Mouse (Mus musculus): ENCODE measurements around the gene Tnfaip3. TPM values are rescaled to one million over a fixed set of nuclear protein-coding genes. Genes with fewer than 3 reads are reported as not detected.

The Tnfaip3 gene
- polyA plus RNA-seq, 1 experiment from 2014 or later, result 2.5 TPM

DNA sequence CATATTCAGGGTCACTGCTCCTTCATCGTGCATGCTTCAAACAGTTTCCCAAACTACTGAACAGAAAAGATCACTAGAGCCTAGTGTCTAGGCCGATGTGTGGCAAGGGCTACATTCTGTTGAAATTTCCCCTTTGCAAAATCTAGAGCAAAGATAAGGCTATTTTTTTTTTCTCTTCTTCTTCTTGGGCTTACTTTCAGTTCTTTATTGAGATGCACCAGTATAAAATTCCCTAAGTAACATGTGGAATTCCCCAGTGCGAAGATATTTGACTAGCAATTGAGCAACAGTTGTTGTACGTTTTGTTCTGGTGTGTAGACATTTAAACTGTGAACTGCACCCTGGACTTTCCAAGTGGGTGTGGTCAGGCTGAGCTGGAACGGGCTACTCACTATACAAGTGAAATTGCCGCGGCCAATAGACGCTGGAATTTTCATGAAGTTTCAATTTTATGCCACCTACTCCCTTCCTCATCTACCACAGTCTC lies 6.2 kb downstream of the Tnfaip3 start:
- no peaks in the 10 kb centered on the region for H3K4me1 ChIP-seq (ENCODE audit: control insufficient read depth, insufficient read depth, low read length)
- no peak overlapping the region for H3K4me2 ChIP-seq (ENCODE audit: low read depth)
- no peaks in the 10 kb centered on the region for H3K27me3 ChIP-seq (ENCODE audit: control insufficient read depth, insufficient read depth, low read length)
- DNase-seq (ENCODE audit: low spot score) (no peak), ATAC-seq (ENCODE audit: insufficient read depth, low FRiP score, low TSS enrichment) (no peak)
- 76% methylated on average over 8 of the region's 8 CpGs for WGBS
- no peak overlapping the region for H3K27ac ChIP-seq (ENCODE audit: low read depth, low read length)
- no peaks in the 10 kb centered on the region for H3K9me3 ChIP-seq (ENCODE audit: control insufficient read depth, low read length)
- no peaks in the 10 kb centered on the region for H3K36me3 ChIP-seq (ENCODE audit: control insufficient read depth, insufficient read depth, low read length)
- H3K9ac ChIP-seq (ENCODE audit: low read length), result no peak overlapping the region
- H3K4me3 ChIP-seq (ENCODE audit: low read depth, low read length), result no peak overlapping the region

DNA sequence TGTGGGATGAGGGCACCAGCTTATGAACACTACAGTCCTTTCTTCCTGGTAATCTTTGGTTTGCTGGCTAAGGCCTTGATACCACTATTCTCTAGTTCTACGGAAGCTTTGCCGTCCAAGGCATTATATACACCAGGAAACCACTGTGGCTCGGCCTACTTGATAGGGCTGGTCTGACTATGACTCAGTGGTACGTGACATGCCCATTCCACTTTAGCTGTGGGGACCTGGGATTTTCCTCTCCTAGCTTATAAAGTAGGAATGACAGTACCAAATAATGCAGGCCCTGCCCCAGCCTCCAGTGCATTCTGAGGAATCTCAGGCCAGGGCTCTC lies 6.9 kb downstream of the Tnfaip3 start:
- ATAC-seq (ENCODE audit: insufficient read depth, low FRiP score, low TSS enrichment) (no peak), DNase-seq (ENCODE audit: low spot score) (no peak)
- Histone ChIP-seq H3K9ac (ENCODE audit: low read length) (no peak overlapping the region), H3K4me3 (ENCODE audit: low read depth, low read length) (no peak overlapping the region), H3K27ac (ENCODE audit: low read depth, low read length) (no peak overlapping the region), H3K4me2 (ENCODE audit: low read depth) (no peak overlapping the region), H3K9me3 (ENCODE audit: control insufficient read depth, low read length) (no peaks in the 10 kb centered on the region), H3K27me3 (ENCODE audit: control insufficient read depth, insufficient read depth, low read length) (no peaks in the 10 kb centered on the region), H3K36me3 (ENCODE audit: control insufficient read depth, insufficient read depth, low read length) (no peaks in the 10 kb centered on the region), H3K4me1 (ENCODE audit: control insufficient read depth, insufficient read depth, low read length) (no peaks in the 10 kb centered on the region)
- WGBS, result 96% methylated on average over 4 of the region's 4 CpGs

GRCm38 (mm10) chr10:19007897-19008606 lies 7.4 kb downstream of the Tnfaip3 start:
- Histone ChIP-seq H3K27me3 (ENCODE audit: control insufficient read depth, insufficient read depth, low read length) (no peaks in the 10 kb centered on the region), H3K9me3 (ENCODE audit: control insufficient read depth, low read length) (no peaks in the 10 kb centered on the region), H3K36me3 (ENCODE audit: control insufficient read depth, insufficient read depth, low read length) (no peaks in the 10 kb centered on the region), H3K4me1 (ENCODE audit: control insufficient read depth, insufficient read depth, low read length) (no peaks in the 10 kb centered on the region), H3K4me2 (ENCODE audit: low read depth) (no peak overlapping the region), H3K9ac (ENCODE audit: low read length) (no peak overlapping the region), H3K4me3 (ENCODE audit: low read depth, low read length) (no peak overlapping the region), H3K27ac (ENCODE audit: low read depth, low read length) (no peak overlapping the region)
- DNase-seq (ENCODE audit: low spot score), result no peak
- 82% methylated on average over 8 of the region's 8 CpGs for WGBS
- no peak for ATAC-seq (ENCODE audit: insufficient read depth, low FRiP score, low TSS enrichment)

DNA sequence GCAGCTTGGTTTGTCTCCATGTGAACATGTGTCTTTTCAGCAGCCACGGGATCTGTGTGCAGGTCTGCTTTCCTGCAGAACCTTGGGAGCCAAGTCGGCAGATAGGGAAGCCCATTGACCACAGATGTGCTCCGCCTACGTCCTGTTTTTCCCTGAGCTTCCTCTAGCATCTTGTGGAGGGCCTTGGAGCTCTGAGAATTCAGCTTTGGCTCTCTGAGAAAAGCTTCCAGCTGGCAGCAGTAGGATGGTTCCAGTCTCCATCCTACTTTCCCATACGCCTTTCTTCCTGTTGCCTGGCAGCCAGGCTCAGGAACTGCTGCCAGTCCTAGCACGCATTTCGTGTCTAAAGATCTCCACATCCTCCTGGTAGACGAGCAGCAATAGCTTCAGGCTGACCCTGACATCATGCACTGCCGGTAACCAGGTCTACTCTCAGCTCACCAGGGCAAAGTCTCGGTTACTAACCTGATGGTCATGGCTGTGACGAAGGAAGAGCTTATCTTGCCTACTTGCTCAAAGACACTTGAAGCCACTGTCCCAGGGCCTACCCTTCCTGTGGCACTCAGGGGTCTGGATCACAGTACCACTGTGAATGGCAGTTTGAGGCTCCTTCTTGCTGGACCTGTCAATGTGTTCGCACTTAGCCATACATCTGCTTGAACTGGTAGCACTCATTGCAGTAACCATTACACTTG lies 13.2 kb downstream of the Tnfaip3 start:
- no peak for ATAC-seq (ENCODE audit: insufficient read depth, low FRiP score, low TSS enrichment)
- 93% methylated on average over 12 of the region's 12 CpGs for WGBS

DNA sequence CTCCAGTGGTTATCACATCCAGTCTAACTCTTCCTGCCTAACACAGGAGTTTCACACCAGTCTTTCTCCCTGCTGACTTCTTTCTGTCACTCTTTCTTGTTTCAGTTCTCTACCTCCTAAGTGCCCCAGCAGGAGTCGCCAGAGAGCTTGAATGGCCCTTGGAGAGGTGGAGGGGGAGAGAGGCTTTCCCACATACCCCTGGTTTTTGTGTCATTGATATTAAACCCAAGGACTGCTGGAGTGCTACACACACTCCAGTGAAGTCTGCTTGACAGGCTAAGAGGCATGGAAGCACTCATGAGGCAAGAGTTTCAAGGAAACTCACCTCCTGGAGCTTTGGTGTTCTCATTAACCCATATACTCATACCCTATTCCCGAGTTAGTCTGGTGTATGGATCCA lies 16.0 kb downstream of the Tnfaip3 start:
- H3K9me3 ChIP-seq (ENCODE audit: control insufficient read depth, low read length), result no peaks in the 10 kb centered on the region
- no peak overlapping the region for H3K4me2 ChIP-seq (ENCODE audit: low read depth)
- DNase-seq (ENCODE audit: low spot score), result no peak
- WGBS, result 78% methylated on average over 2 of the region's 2 CpGs
- H3K27ac ChIP-seq (ENCODE audit: low read depth, low read length), result no peak overlapping the region
- no peak overlapping the region for H3K4me3 ChIP-seq (ENCODE audit: low read depth, low read length)
- no peak overlapping the region for H3K9ac ChIP-seq (ENCODE audit: low read length)
- ATAC-seq (ENCODE audit: insufficient read depth, low FRiP score, low TSS enrichment), result no peak
- H3K4me1 ChIP-seq (ENCODE audit: control insufficient read depth, insufficient read depth, low read length), result no peaks in the 10 kb centered on the region
- H3K27me3 ChIP-seq (ENCODE audit: control insufficient read depth, insufficient read depth, low read length), result no peaks in the 10 kb centered on the region
- H3K36me3 ChIP-seq (ENCODE audit: control insufficient read depth, insufficient read depth, low read length), result no peaks in the 10 kb centered on the region

More for the DNA sequence above, 13.2 kb downstream of the Tnfaip3 start:
- Histone ChIP-seq H3K4me1 (ENCODE audit: control insufficient read depth, insufficient read depth, low read length) (no peaks in the 10 kb centered on the region), H3K36me3 (ENCODE audit: control insufficient read depth, insufficient read depth, low read length) (no peaks in the 10 kb centered on the region), H3K27ac (ENCODE audit: low read depth, low read length) (no peak overlapping the region), H3K9me3 (ENCODE audit: control insufficient read depth, low read length) (no peaks in the 10 kb centered on the region), H3K27me3 (ENCODE audit: control insufficient read depth, insufficient read depth, low read length) (no peaks in the 10 kb centered on the region), H3K9ac (ENCODE audit: low read length) (no peak overlapping the region), H3K4me3 (ENCODE audit: low read depth, low read length) (no peak overlapping the region), H3K4me2 (ENCODE audit: low read depth) (no peak overlapping the region)
- DNase-seq (ENCODE audit: low spot score), result no peak

- no peaks in the 10 kb centered on the region for H3K4me1 ChIP-seq (ENCODE audit: control insufficient read depth, insufficient read depth, low read length)
- no peak overlapping the region for H3K27ac ChIP-seq (ENCODE audit: low read depth, low read length)
- no peak for ATAC-seq (ENCODE audit: insufficient read depth, low FRiP score, low TSS enrichment)
- no peak for DNase-seq (ENCODE audit: low spot score)
- H3K27me3 ChIP-seq (ENCODE audit: control insufficient read depth, insufficient read depth, low read length), result no peaks in the 10 kb centered on the region
- H3K4me2 ChIP-seq (ENCODE audit: low read depth), result no peak overlapping the region
- H3K9me3 ChIP-seq (ENCODE audit: control insufficient read depth, low read length), result no peaks in the 10 kb centered on the region
- no peak overlapping the region for H3K9ac ChIP-seq (ENCODE audit: low read length)
- H3K36me3 ChIP-seq (ENCODE audit: control insufficient read depth, insufficient read depth, low read length), result no peaks in the 10 kb centered on the region
- H3K4me3 ChIP-seq (ENCODE audit: low read depth, low read length), result no peak overlapping the region
Measured at GRCm38 (mm10) chr10:18996331-18996730, 19.1 kb downstream of the Tnfaip3 start.

DNA sequence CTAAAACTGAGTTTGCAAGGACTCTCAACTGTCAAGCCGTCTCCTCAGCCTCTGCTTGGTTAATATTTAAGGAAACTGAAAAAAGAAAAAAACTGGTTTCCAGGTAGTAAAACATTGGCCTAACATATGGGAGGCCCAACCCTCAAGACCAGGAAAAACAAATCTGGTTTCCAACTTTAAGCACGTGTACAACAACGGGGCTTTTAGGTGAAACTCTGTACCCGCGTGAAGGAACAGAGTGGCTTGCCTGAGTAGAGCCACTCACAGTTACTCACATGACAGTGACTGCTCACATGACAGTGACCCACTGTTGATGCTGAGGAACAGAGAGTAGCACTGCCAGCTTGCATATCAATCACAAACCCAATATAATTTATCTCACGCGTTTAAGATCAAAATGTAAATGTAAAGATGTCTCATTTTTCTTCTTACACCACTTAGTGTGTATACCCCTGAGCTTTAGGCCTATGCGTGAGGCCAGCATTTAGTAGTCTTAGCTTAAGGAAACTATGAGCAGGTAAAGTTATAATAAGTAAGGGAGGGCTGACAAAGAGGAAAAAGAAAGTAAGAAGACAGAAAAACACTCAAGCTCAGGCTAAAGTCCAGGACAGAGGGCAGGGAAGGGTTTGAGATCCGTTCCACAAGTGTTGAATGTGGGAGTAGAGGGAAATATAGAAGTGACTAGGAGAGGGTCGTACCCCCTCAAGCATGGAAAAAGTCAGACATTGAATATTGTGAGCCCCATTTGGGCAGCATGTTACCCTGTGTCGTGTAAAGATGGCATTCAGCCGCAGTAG lies 19.8 kb downstream of the Tnfaip3 start:
- H3K36me3 ChIP-seq (ENCODE audit: control insufficient read depth, insufficient read depth, low read length), result no peaks in the 10 kb centered on the region
- no peak for ATAC-seq (ENCODE audit: insufficient read depth, low FRiP score, low TSS enrichment)
- DNase-seq (ENCODE audit: low spot score), result no peak
- H3K9ac ChIP-seq (ENCODE audit: low read length), result no peak overlapping the region
- 91% methylated on average over 12 of the region's 12 CpGs for WGBS
- H3K4me3 ChIP-seq (ENCODE audit: low read depth, low read length), result no peak overlapping the region
- no peaks in the 10 kb centered on the region for H3K27me3 ChIP-seq (ENCODE audit: control insufficient read depth, insufficient read depth, low read length)
- H3K27ac ChIP-seq (ENCODE audit: low read depth, low read length), result no peak overlapping the region
- no peaks in the 10 kb centered on the region for H3K4me1 ChIP-seq (ENCODE audit: control insufficient read depth, insufficient read depth, low read length)
- H3K4me2 ChIP-seq (ENCODE audit: low read depth), result no peak overlapping the region
- H3K9me3 ChIP-seq (ENCODE audit: control insufficient read depth, low read length), result no peaks in the 10 kb centered on the region

GRCm38 (mm10) chr10:18992971-18993370 lies 22.5 kb downstream of the Tnfaip3 start:
- DNase-seq (ENCODE audit: low spot score) (no peak), ATAC-seq (ENCODE audit: insufficient read depth, low FRiP score, low TSS enrichment) (no peak)
- H3K4me1 ChIP-seq (ENCODE audit: control insufficient read depth, insufficient read depth, low read length), result no peaks in the 10 kb centered on the region
- H3K4me3 ChIP-seq (ENCODE audit: low read depth, low read length), result no peak overlapping the region
- 90% methylated on average over 4 of the region's 4 CpGs for WGBS
- H3K9me3 ChIP-seq (ENCODE audit: control insufficient read depth, low read length), result no peaks in the 10 kb centered on the region
- no peak overlapping the region for H3K9ac ChIP-seq (ENCODE audit: low read length)
- no peak overlapping the region for H3K4me2 ChIP-seq (ENCODE audit: low read depth)
- no peaks in the 10 kb centered on the region for H3K27me3 ChIP-seq (ENCODE audit: control insufficient read depth, insufficient read depth, low read length)
- H3K36me3 ChIP-seq (ENCODE audit: control insufficient read depth, insufficient read depth, low read length), result no peaks in the 10 kb centered on the region
- H3K27ac ChIP-seq (ENCODE audit: low read depth, low read length), result no peak overlapping the region
